Mouse (Mus musculus): Measurements from ENCODE around the gene Naa40.

The Naa40 gene

GRCm38 (mm10) chr19:7181496-7181895, 59.5 kb downstream of the Naa40 start:
- no peak for DNase-seq (ENCODE audit: low spot score)

GRCm38 (mm10) chr19:7180756-7181405, 60.1 kb downstream of the Naa40 start:
- DNase-seq (ENCODE audit: low spot score) = no peak

GRCm38 (mm10) chr19:7178841-7179452, 62.0 kb downstream of the Naa40 start:
- DNase-seq (ENCODE audit: low spot score) = peak; percentile 74

GRCm38 (mm10) chr19:7177804-7178511, 63.0 kb downstream of the Naa40 start:
- DNase-seq (ENCODE audit: low spot score) = no peak

GRCm38 (mm10) chr19:7176041-7176696, 64.8 kb downstream of the Naa40 start:
- DNase-seq (ENCODE audit: low spot score) = peak; percentile 65
